Mouse (Mus musculus): ENCODE measurements around the gene Mcu. TPM values are rescaled to one million over a fixed set of nuclear protein-coding genes. Genes with fewer than 3 reads are reported as not detected.
A peak's percentile ranks its signal among the peaks of the same experiment; 100 is the strongest.

Mcu gene
- total RNA-seq, 2 experiments from 2014 or later = 48.0 to 48.6 TPM

- intact Hi-C loops (cut with DNase I) = no loop called here
- no peak for DNase-seq (ENCODE audit: low spot score in 2 of 2)
These were observed 38.4 kb downstream of the Mcu start for GRCm38 (mm10) chr10:59577871-59578801.

- DNase-seq (ENCODE audit: low spot score in 2 of 2) = no peak
- intact Hi-C loops (cut with DNase I) = no loop called here
These were observed 40.2 kb downstream of the Mcu start for GRCm38 (mm10) chr10:59576305-59576704.

DNA sequence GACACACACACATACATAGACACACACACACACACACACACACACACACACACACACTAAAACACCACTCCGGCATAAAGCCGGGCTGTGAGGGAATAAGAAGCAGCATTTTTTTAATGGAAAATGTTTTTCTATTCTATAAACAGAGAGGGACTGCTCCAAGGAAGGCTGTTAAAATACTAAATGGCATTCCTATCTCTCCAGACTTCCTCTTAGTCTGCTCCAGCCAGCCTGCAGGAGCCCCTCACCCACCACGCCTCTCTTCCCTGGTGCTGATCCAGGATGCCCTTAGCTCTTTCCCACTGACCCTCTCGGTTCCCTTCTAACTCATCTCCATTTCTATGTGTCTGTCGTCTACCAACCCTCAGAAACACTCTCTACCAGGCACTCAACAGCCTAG lies 44.5 kb downstream of the Mcu start:
- intact Hi-C loops (cut with DNase I) = no loop called here
- DNase-seq (ENCODE audit: low spot score in 2 of 2) = no peak

GRCm38 (mm10) chr10:59571273-59571672 lies 45.2 kb downstream of the Mcu start:
- intact Hi-C loops (cut with DNase I) = no loop called here
- no peak for DNase-seq (ENCODE audit: low spot score in 2 of 2)

DNA sequence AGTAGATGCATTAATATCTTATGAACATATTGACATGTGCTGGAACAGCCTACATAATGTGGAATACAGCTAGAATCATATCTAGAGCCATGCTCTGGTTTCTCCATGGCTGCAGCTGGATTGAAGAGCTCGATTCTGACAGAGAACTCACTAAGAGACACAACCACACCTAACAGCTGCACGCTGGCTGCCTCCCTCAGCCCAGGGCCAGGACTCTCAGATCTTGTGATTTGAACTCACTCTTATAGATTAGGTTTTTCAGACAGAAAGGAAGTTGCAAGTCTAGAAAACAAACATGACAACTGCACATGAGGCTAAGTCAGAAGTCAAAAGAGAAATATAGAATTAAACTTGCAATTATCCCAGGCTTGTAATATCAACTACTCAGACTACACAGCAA lies 45.7 kb downstream of the Mcu start:
- intact Hi-C loops (cut with DNase I) = no loop called here
- no peak for DNase-seq (ENCODE audit: low spot score in 2 of 2)

DNA sequence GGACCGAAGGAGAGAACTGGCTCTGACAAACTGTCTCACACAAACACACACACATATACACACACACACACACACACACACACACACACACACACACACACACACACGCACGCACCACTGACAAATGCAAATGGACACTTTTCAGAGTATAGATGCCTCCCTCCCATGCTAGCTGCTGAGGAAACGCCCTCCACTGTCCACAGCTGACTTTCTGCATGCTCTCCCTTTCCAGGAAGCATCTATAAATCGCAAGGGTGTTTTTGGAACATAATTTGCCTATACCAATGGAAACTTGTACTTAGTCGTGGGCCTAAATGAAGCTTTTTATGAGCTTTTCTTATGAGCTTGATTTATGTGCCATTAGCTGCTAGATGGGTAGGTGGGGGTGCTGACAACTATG lies 46.1 kb downstream of the Mcu start:
- DNase-seq (ENCODE audit: low spot score in 2 of 2) = no peak
- intact Hi-C loops (cut with DNase I) = no loop called here

DNA sequence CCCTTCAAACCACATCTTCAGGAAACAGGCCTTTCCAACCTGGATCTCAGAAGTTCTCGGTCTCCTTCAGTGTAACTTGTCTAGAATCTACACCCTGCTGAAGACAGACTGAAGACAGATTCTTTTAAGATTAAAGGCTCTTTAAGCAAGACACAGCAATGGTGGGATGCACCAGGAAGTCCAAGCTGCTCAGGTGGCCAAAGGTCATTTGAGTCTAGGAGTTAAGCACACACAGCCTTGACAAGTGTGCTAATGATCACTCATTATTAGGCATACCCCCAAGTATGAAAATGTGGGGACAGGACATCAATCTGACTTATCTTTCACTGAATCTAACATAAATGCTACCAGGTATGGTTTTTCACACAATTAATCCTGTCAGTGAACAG lies 47.0 kb downstream of the Mcu start:
- intact Hi-C loops (cut with DNase I) = no loop called here
- no peak for DNase-seq (ENCODE audit: low spot score in 2 of 2)

GRCm38 (mm10) chr10:59568665-59569480 lies 47.6 kb downstream of the Mcu start:
- intact Hi-C loops (cut with DNase I) = no loop called here
- no peak for DNase-seq (ENCODE audit: low spot score in 2 of 2)

GRCm38 (mm10) chr10:59566968-59567367 lies 49.5 kb downstream of the Mcu start:
- intact Hi-C loops (cut with DNase I) = no loop called here

DNA sequence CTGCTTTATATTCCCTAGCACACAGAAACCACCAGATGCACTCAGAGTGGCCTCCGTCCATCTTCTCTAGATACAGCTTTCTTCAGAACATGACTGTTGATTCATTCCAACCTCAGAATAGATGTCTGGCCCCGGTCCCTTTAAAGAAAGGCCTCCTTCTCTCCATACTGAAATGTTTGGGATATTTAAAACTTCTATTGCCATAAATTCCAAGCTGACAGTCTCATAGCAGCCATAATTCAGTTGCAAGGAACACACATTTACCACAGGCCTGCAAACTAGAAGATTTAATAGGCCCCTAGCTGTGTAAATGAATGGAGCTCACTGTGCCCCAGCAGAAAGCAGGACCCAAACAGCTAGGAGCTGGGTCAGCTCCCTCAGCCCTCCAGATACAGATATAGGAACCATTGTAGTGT lies 50.5 kb downstream of the Mcu start:
- intact Hi-C loops (cut with DNase I) = no loop called here

More at GRCm38 (mm10) chr10:59566968-59567367, 49.5 kb downstream of the Mcu start:
- peak; percentile 49 to 57 for DNase-seq (ENCODE audit: low spot score in 2 of 2)

DNA sequence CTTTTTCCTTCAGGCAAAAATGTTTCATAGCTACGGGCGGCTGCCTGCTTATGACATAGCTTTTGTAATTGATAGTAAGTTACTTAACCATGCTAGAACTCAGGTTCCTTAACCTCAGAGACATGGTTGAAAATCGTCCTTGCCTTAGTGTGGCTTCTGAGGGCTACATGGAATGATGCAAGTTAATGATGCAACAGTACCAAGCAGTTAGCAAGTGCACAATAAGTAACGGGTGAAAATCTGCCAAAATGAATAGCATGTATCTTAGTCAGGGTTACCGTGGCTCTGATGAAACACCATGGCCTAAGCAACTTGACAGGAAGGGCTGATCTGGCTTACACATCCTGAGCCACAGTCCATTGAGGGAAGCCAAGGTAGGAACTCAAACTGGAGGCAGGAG lies 51.9 kb downstream of the Mcu start:
- intact Hi-C loops (cut with DNase I) = no loop called here
- DNase-seq (ENCODE audit: low spot score in 2 of 2) = no peak

More for the DNA sequence above, 50.5 kb downstream of the Mcu start:
- DNase-seq (ENCODE audit: low spot score in 2 of 2) = peak in 1 of 2 experiments; percentile 39

DNA sequence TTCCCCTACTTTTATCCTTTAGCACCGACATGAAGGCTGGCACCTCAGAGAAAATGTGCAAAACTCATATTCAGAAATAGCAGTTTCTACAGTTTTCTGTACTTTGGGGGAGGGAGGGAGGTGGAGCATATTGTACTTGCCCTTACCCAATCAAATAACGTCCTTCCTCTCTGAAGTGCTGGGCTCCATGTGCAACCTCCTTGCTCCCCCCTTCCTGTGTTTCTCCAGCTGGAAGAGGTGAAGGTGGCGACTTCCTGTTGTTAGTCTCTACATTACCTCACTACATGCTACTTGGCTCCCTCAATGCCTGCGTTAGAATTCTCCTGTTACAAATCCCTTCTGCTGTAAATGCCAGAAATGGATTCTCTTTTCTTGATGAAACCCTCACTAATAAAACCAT lies 54.0 kb downstream of the Mcu start:
- no peak for DNase-seq (ENCODE audit: low spot score in 2 of 2)
- intact Hi-C loops (cut with DNase I) = no loop called here

DNA sequence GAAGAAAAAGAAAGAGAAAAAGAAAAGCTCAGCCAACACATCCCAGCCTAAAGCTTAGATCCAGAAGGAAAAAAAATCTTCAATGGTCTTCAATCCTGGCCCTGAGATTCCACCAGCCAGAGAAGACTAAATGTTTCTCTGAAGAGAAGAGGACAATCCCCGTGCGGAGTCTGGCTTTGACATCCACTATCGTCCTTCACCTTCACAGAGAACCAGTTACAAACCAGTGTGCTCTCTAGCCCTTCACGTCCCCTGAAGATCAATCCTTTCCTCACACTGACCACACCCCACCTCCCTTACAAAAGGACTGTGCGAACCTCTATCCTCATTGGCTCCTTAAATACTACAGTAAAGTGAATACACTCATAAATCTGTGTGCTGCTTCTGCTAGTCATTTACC lies 56.4 kb downstream of the Mcu start:
- intact Hi-C loops (cut with DNase I) = no loop called here
- no peak for DNase-seq (ENCODE audit: low spot score in 2 of 2)

DNA sequence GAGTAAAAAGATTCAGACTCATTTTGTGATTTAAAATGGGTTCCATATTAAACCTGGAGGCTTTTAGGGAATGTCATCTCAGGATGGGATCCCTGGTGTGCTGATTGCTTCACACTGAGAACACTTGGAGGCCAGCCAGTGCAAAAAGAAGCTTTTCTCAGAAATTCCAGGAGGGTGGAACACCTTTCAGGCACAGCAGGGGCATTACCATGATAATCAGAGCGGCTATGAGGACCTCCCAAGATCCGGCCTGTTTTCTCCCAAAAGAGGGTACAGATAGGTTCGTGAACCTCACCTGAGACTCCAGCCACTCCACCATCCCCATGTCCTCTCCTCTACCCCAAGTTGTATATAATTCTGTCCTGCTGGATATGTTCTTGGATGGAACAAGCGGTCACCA lies 57.9 kb downstream of the Mcu start:
- no peak for DNase-seq (ENCODE audit: low spot score in 2 of 2)
- intact Hi-C loops (cut with DNase I) = no loop called here

DNA sequence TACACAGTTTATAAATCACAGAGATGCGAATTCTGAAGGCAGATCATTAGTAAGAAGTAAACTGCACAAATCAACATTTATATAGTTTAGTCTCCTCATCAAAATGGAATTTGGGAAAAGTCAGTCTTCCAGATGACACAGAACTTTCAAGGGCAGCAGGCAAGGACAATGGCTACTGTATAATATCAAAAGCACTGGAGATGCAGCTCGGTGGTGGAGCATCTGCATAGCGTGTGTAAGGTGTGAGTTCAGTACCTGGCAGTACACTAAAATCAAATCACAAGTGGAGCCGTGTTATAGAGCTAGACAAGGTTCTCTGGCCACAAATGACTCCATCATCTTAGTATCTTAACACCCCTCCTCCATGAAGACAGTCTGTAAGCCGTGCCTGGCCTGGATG lies 58.3 kb downstream of the Mcu start:
- intact Hi-C loops (cut with DNase I) = no loop called here

GRCm38 (mm10) chr10:59556541-59556940 lies 60.0 kb downstream of the Mcu start:
- intact Hi-C loops (cut with DNase I) = no loop called here

More for the DNA sequence above, 58.3 kb downstream of the Mcu start:
- DNase-seq (ENCODE audit: low spot score in 2 of 2) = no peak

DNA sequence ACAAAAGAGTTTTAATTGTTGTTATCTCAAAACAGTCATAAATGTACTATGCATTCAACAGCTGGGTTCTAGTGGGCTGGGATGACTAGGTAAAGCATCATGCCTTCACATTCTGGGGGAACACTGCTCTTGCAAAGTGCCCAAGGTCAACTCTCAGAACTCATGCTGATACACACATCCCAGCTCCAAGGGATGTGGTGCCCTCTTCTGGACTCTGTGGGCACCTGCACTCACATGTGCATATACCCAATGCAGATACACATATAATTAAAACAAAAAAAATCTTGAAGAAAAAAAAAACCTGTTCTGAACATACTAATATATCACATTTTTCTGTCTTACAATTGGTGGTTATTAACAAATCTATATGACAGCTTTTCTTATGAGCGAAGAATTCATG lies 62.2 kb downstream of the Mcu start:
- intact Hi-C loops (cut with DNase I) = no loop called here
- DNase-seq (ENCODE audit: low spot score in 2 of 2) = no peak

More at GRCm38 (mm10) chr10:59556541-59556940, 60.0 kb downstream of the Mcu start:
- DNase-seq (ENCODE audit: low spot score in 2 of 2) = no peak

DNA sequence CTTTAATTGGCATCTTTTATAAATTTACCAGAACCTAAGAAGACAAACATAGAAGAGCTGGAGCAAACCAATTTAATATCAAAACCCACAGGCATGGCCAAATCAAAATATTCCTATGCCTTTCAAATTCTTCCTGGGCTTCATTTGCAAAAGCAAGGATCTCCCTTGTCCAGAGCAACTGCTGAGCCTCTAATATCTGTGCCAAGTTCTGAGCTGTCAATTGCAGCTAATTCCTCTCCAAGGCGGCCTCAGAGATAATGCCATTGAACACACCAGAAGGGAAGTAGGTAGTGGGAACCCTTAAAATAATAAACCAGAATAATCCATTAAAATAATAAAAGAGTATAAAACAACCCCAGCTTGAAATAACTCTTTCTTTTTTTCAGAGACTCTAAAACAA lies 64.0 kb downstream of the Mcu start:
- intact Hi-C loops (cut with DNase I) = no loop called here
- DNase-seq (ENCODE audit: low spot score in 2 of 2) = no peak

DNA sequence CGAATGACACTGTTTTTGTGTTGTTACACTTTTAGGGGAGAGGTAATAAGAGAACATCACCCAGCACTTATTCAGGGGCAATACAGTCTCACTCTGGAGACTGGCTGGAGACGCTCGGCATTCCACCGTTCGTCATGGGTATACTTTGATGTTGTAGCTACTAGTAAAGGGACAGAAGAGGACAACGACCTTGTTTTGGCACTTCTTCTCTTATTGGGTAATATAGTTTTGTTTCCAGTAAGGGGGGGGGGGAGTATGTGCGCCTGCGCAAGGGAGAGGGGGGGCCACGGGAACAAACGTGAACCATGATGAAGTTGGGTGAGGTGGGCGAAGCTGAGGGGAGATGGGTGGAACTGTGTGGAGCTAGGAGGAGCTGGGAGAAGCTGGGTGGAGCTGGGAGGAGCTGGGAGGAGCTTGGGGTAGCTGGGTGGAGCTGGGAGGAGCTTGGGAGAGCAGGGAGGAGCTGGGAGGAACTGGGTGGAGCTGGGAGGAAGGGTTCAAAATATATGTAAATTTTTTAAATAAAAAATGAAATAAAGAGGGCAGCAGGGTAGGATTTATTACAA lies 67.6 kb downstream of the Mcu start:
- no peak for DNase-seq (ENCODE audit: low spot score in 2 of 2)
- intact Hi-C loops (cut with DNase I) = no loop called here

GRCm38 (mm10) chr10:59548211-59548610 lies 68.3 kb downstream of the Mcu start:
- no peak for DNase-seq (ENCODE audit: low spot score in 2 of 2)
- intact Hi-C loops (cut with DNase I) = no loop called here

Data from left cerebral cortex, postnatal 14 days (tissue).